Mouse (Mus musculus) midbrain, embryonic 13.5 days (tissue): Measurements from ENCODE around the gene Fam120b. TPM values are rescaled to one million over a fixed set of nuclear protein-coding genes. Genes with fewer than 3 reads are reported as not detected.

Experiments used
- ATAC-seq: fragments of 200-750 bp; cut with Nextera tagmentation; 2 replicates; pipeline ENCODE4 v1.8.0; 2017; ENCODE audit warnings: mild to moderate bottlenecking, moderate TSS enrichment, moderate library complexity
- H3K27ac ChIP-seq: fragments of 300-500 bp; sonication (generic); 2 replicates; pipeline ENCODE4 v1.5.1; 2015; ENCODE audit warnings: inconsistent platforms, mild to moderate bottlenecking, moderate library complexity
- H3K27me3 ChIP-seq: fragments of 300-500 bp; sonication (generic); 2 replicates; pipeline ENCODE4 v1.6.1; 2015; ENCODE audit warnings: mild to moderate bottlenecking, inconsistent platforms
- H3K36me3 ChIP-seq: fragments of 300-500 bp; sonication (generic); 2 replicates; pipeline ENCODE4 v1.6.1; 2015; ENCODE audit warnings: mild to moderate bottlenecking, inconsistent platforms
- H3K4me1 ChIP-seq: fragments of 300-500 bp; sonication (generic); replicated peaks from 2 replicates; pipeline ENCODE4 v1.6.1; 2015; ENCODE audit warnings: inconsistent platforms
- H3K4me2 ChIP-seq: fragments of 300-500 bp; sonication (generic); replicated peaks from 2 replicates; pipeline ENCODE4 v1.6.1; 2015; ENCODE audit warnings: moderate library complexity, mild to moderate bottlenecking, inconsistent platforms
- H3K4me3 ChIP-seq: fragments of 300-500 bp; sonication (generic); replicated peaks from 2 replicates; pipeline ENCODE4 v1.5.1; 2015; ENCODE audit warnings: mild to moderate bottlenecking, inconsistent platforms
- H3K9ac ChIP-seq: fragments of 300-500 bp; sonication (generic); replicated peaks from 2 replicates; pipeline ENCODE4 v1.6.1; 2015; ENCODE audit warnings: mild to moderate bottlenecking, inconsistent platforms
- H3K9me3 ChIP-seq: fragments of 300-500 bp; sonication (generic); 2 replicates; pipeline ENCODE4 v1.6.1; 2016; ENCODE audit warnings: mild to moderate bottlenecking, inconsistent platforms
- WGBS: fragments of 180-500 bp; shearing (Covaris S2); methylation state at CpG from one replicate; pipeline ENCODE4 v1.1.7; 2015; 5-methylcytosine and 5-hydroxymethylcytosine counted together
- polyA plus RNA-seq: library from polyadenylated mRNA; unstranded; fragments of >200 nt; fragmentation: Nextera tagmentation; extraction: Ambion mirVana; gene quantifications from 2 replicates; pipeline ENCODE4 v1.2.1, GENCODE M21; 2015

Fam120b gene
- polyA plus RNA-seq, 1 experiment from 2014 or later, result 43.6 TPM

DNA sequence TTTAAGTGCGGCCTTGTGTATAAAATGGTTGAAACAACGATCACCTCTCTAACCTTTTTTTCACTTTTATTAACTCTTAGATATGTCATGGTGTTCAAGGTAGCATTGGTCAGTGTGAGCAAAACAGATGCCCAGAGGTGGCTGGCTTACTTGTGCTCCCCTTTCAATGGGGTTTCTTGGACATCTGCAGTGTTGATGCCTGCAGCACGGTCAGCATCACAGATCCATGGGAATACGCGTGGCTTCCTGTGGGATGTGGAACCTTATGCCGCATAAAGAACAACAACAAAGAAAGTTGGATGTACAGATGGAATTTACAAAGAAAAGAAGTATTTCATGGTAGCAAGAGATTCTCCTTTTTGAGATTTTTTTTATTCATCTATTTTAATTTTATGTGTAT is 25.4 kb downstream of the Fam120b start:
- Histone ChIP-seq H3K27me3 (no peaks in the 10 kb centered on the region), H3K4me3 (no peak overlapping the region), H3K4me1 (no peaks in the 10 kb centered on the region), H3K9ac (no peak overlapping the region), H3K36me3 (peaks cover 93% of the 10 kb centered on the region), H3K4me2 (no peak overlapping the region), H3K27ac (no peak overlapping the region), H3K9me3 (no peaks in the 10 kb centered on the region)
- WGBS, result 98% methylated on average over 6 of the region's 6 CpGs
- ATAC-seq, result no peak

GRCm38 (mm10) chr17:15422666-15423065 is 26.7 kb downstream of the Fam120b start:
- Histone ChIP-seq H3K4me3 (no peak overlapping the region), H3K27ac (no peak overlapping the region), H3K4me2 (no peak overlapping the region), H3K9ac (no peak overlapping the region), H3K27me3 (no peaks in the 10 kb centered on the region), H3K9me3 (no peaks in the 10 kb centered on the region), H3K4me1 (no peaks in the 10 kb centered on the region), H3K36me3 (peaks cover 91% of the 10 kb centered on the region)
- no peak for ATAC-seq
- WGBS, result 94% methylated on average over 9 of the region's 9 CpGs

GRCm38 (mm10) chr17:15423080-15423765 is 27.2 kb downstream of the Fam120b start:
- peaks cover 91% of the 10 kb centered on the region for H3K36me3 ChIP-seq
- no peak overlapping the region for H3K4me3 ChIP-seq
- H3K4me1 ChIP-seq, result no peaks in the 10 kb centered on the region
- H3K4me2 ChIP-seq, result no peak overlapping the region
- no peaks in the 10 kb centered on the region for H3K27me3 ChIP-seq
- no peak overlapping the region for H3K27ac ChIP-seq
- no peak overlapping the region for H3K9ac ChIP-seq
- ATAC-seq, result no peak
- H3K9me3 ChIP-seq, result no peaks in the 10 kb centered on the region
- WGBS, result 91% methylated on average over 8 of the region's 8 CpGs

DNA sequence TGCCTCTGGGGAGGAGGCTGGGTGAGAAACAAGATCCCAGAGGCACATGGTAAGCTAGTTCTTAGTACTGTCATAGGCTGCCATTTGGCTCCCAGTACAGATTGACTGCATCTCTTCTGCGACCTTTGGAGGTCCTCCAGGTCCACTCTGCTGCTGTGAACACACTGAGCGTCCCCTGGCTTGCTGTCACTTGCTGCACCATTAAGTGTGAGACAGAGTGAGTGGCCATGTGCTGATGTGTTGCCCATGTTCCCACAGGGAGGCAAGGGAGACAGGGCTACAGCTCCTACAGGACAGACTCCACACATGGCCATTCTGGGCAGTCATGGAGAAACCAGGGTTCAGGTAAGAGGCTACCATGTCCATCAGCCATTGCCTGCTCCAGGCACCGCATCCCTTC is 29.9 kb downstream of the Fam120b start:
- Histone ChIP-seq H3K9ac (no peak overlapping the region), H3K27ac (no peak overlapping the region), H3K4me1 (no peaks in the 10 kb centered on the region), H3K27me3 (no peaks in the 10 kb centered on the region), H3K9me3 (no peaks in the 10 kb centered on the region), H3K4me3 (no peak overlapping the region), H3K36me3 (peaks cover 91% of the 10 kb centered on the region), H3K4me2 (no peak overlapping the region)
- WGBS, result 93% methylated on average over 3 of the region's 3 CpGs
- no peak for ATAC-seq

- H3K36me3 ChIP-seq, result peaks cover 83% of the 10 kb centered on the region
- H3K9ac ChIP-seq, result no peak overlapping the region
- no peak overlapping the region for H3K27ac ChIP-seq
- H3K4me2 ChIP-seq, result no peak overlapping the region
- no peak for ATAC-seq
- no peaks in the 10 kb centered on the region for H3K4me1 ChIP-seq
- H3K27me3 ChIP-seq, result no peaks in the 10 kb centered on the region
- WGBS, result 91% methylated on average over 6 of the region's 6 CpGs
- no peak overlapping the region for H3K4me3 ChIP-seq
- no peaks in the 10 kb centered on the region for H3K9me3 ChIP-seq
Observed at GRCm38 (mm10) chr17:15429451-15429850, 33.4 kb downstream of the Fam120b start.

GRCm38 (mm10) chr17:15429937-15430336 is 33.9 kb downstream of the Fam120b start:
- Histone ChIP-seq H3K4me3 (no peak overlapping the region), H3K27me3 (no peaks in the 10 kb centered on the region), H3K36me3 (peaks cover 85% of the 10 kb centered on the region), H3K27ac (no peak overlapping the region), H3K4me1 (no peaks in the 10 kb centered on the region), H3K9me3 (no peaks in the 10 kb centered on the region), H3K4me2 (no peak overlapping the region), H3K9ac (no peak overlapping the region)
- WGBS, result 67% methylated on average over 1 of the region's 1 CpGs
- ATAC-seq, result no peak

GRCm38 (mm10) chr17:15431021-15431514 is 35.1 kb downstream of the Fam120b start:
- H3K9ac ChIP-seq, result no peak overlapping the region
- no peak overlapping the region for H3K4me3 ChIP-seq
- H3K4me2 ChIP-seq, result no peak overlapping the region
- H3K27me3 ChIP-seq, result no peaks in the 10 kb centered on the region
- 83% methylated on average over 5 of the region's 5 CpGs for WGBS
- no peak for ATAC-seq
- H3K9me3 ChIP-seq, result no peaks in the 10 kb centered on the region
- H3K27ac ChIP-seq, result no peak overlapping the region
- peaks cover 74% of the 10 kb centered on the region for H3K36me3 ChIP-seq
- H3K4me1 ChIP-seq, result no peaks in the 10 kb centered on the region

- no peaks in the 10 kb centered on the region for H3K27me3 ChIP-seq
- H3K4me2 ChIP-seq, result no peak overlapping the region
- 97% methylated on average over 4 of the region's 4 CpGs for WGBS
- H3K9ac ChIP-seq, result no peak overlapping the region
- H3K4me3 ChIP-seq, result no peak overlapping the region
- H3K27ac ChIP-seq, result no peak overlapping the region
- H3K36me3 ChIP-seq, result peaks cover 72% of the 10 kb centered on the region
- H3K4me1 ChIP-seq, result no peaks in the 10 kb centered on the region
- ATAC-seq, result no peak
- H3K9me3 ChIP-seq, result no peaks in the 10 kb centered on the region
Observed at GRCm38 (mm10) chr17:15431551-15431950, 35.5 kb downstream of the Fam120b start.

GRCm38 (mm10) chr17:15432036-15432435 is 36.0 kb downstream of the Fam120b start:
- no peak for ATAC-seq
- Histone ChIP-seq H3K27ac (no peak overlapping the region), H3K4me3 (no peak overlapping the region), H3K9me3 (no peaks in the 10 kb centered on the region), H3K36me3 (peaks cover 68% of the 10 kb centered on the region), H3K4me2 (no peak overlapping the region), H3K27me3 (no peaks in the 10 kb centered on the region), H3K9ac (no peak overlapping the region), H3K4me1 (no peaks in the 10 kb centered on the region)
- 81% methylated on average over 3 of the region's 3 CpGs for WGBS

DNA sequence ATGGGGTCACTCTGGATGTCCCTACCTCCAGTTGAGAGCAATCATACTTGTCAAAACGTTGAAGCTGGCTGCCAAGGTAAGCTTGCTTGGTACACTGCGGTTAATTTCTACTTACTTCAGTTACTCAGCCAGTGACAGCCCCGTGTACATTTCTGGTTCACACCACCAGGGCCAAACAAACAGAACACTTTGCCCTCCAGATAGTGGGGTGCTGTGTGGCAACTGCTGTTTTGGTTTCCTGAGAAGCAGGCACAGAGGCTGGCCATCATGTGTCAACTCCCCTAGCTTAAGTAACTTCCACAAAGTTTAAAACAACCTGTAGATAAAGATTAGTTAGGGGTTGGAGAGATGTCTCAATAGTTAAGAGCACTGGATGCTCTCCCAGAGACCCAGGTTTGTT is 38.7 kb downstream of the Fam120b start:
- ATAC-seq, result no peak
- Histone ChIP-seq H3K27me3 (no peaks in the 10 kb centered on the region), H3K4me1 (peaks cover 1% of the 10 kb centered on the region), H3K4me3 (no peak overlapping the region), H3K9me3 (no peaks in the 10 kb centered on the region), H3K9ac (no peak overlapping the region), H3K27ac (no peak overlapping the region), H3K36me3 (peaks cover 41% of the 10 kb centered on the region), H3K4me2 (no peak overlapping the region)
- 77% methylated on average over 3 of the region's 3 CpGs for WGBS

- ATAC-seq, result peak; percentile 34; the same call in 1 of the 2 replicates
- Histone ChIP-seq H3K27ac (peak overlapping the region; percentile 19; the same call in 1 of the 2 replicates), H3K9me3 (no peaks in the 10 kb centered on the region), H3K36me3 (no peaks in the 10 kb centered on the region), H3K4me2 (peak overlapping the region; percentile 39), H3K9ac (0 out of 2 replicates have a peak overlapping the region, but pooled peaks have one; percentile 23), H3K4me3 (no peak overlapping the region), H3K4me1 (peaks cover 29% of the 10 kb centered on the region), H3K27me3 (no peaks in the 10 kb centered on the region)
- 62% methylated on average over 8 of the region's 8 CpGs for WGBS
Observed at GRCm38 (mm10) chr17:15440067-15440462, 44.1 kb downstream of the Fam120b start.

GRCm38 (mm10) chr17:15440463-15441121 is 44.6 kb downstream of the Fam120b start:
- Histone ChIP-seq H3K9ac (0 out of 2 replicates have a peak overlapping the region, but pooled peaks have one; percentile 23), H3K4me3 (no peak overlapping the region), H3K9me3 (no peaks in the 10 kb centered on the region), H3K36me3 (no peaks in the 10 kb centered on the region), H3K4me1 (peaks cover 29% of the 10 kb centered on the region), H3K27ac (peak overlapping the region; percentile 41; the same call in 1 of the 2 replicates), H3K27me3 (no peaks in the 10 kb centered on the region), H3K4me2 (peak overlapping the region; percentile 39)
- 6% methylated on average over 10 of the region's 11 CpGs for WGBS
- peak; percentile 95 for ATAC-seq
